8 mouse cellular contexts compared by ENCODE assay signal in the genomic region with DNA sequence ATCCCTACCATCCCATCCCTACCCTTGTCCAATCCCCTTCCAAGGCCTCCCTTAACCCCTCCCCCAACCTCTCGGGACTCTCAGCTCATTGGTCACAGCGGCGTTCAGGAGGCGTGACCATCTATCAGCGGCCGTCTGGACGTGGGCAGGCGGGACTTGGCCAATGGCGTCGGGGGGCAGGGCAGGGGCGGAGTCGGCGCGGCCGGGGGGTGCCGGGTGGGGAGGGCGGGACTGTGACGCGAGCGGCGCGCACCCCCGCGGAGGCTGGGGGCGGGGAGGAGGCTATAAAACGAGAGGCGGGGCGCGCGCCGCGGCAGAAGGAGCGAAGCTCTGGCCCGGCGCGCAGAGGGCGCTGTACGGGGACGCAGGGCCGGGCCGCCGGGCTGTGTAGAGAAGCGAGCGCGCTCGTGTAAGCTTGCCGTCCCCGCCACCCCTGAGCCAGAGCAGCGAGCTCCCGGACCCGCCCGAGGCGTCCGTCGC. TPM values are rescaled to one million over a fixed set of nuclear protein-coding genes. Genes with fewer than 3 reads are reported as not detected.
DNase-seq lines count a peak whose midpoint lies in the region; ATAC-seq and TF ChIP-seq lines count a peak whose summit lies in the region.

A gene (plus strand): TSS at position 331 of the 480 bp plus-strand sequence.

- peak; percentile 100 for DNase-seq in MEL (ENCODE audit: low read depth, low spot score)
- peak; percentile 97 to 100 for DNase-seq in cerebellum, adult 2 months
- DNase-seq in forelimb bud, embryonic 11.5 days (ENCODE audit: low read depth, low spot score) = peak; percentile 100
- peak; percentile 96 for DNase-seq in layer of hippocampus, adult 9-10 months (ENCODE audit: low spot score)
- DNase-seq in ovary, postnatal 10 days (ENCODE audit: low spot score) = peak; percentile 93
- peak; percentile 97 to 99 for DNase-seq in thymus, postnatal 10 days (ENCODE audit: low spot score in 2 of 2)

- WGBS in cerebellum, adult 2 months = under 1% methylated on average over 38 of the region's 55 CpGs
- under 1% methylated on average over 38 of the region's 55 CpGs for WGBS in lung, embryonic 16.5 days

- H3K4me1 ChIP-seq in MEL (ENCODE audit: control insufficient read depth in 1 of 2, insufficient read depth in 2 of 2, low read length in 2 of 2) = peaks cover 4 to 8% of the 10 kb centered on the region in 2 experiments
- peaks cover 10% of the 10 kb centered on the region; the same call in 1 of the 2 replicates for H3K4me1 ChIP-seq in cerebellum, adult 2 months (ENCODE audit: control insufficient read depth, insufficient read depth, low read length)
- 0 out of 2 replicates have a peak, but pooled peaks cover 4% of the 10 kb centered on the region for H3K4me1 ChIP-seq in lung, embryonic 16.5 days (replicated peaks; ENCODE audit: control insufficient read depth, insufficient read depth, low read length)

- no peaks in the 10 kb centered on the region for H3K27me3 ChIP-seq in MEL (ENCODE audit: control insufficient read depth in 1 of 2, insufficient read depth in 2 of 2, low read length in 2 of 2)
- no peaks in the 10 kb centered on the region for H3K27me3 ChIP-seq in cerebellum, adult 2 months (ENCODE audit: control insufficient read depth, insufficient read depth, low read length)
- no peaks in the 10 kb centered on the region for H3K27me3 ChIP-seq in lung, embryonic 16.5 days (ENCODE audit: control insufficient read depth, insufficient read depth, low read depth, low read length)

- peaks cover 0 to 12% of the 10 kb centered on the region in 2 experiments; a peak in 2 of 4 replicates for H3K36me3 ChIP-seq in MEL (ENCODE audit: control insufficient read depth in 1 of 2, insufficient read depth in 2 of 2, low read length in 2 of 2)
- peaks cover 5% of the 10 kb centered on the region for H3K36me3 ChIP-seq in lung, embryonic 16.5 days (ENCODE audit: control insufficient read depth, insufficient read depth, low read length)

- peak; percentile 87 to 91 for ATAC-seq in hematopoietic stem cell, adult 5-6 weeks (replicated peaks in 1 of 2; ENCODE audit: insufficient read depth in 1 of 2, low FRiP score in 2 of 2, low TSS enrichment in 1 of 2, low read depth in 1 of 2, poor library complexity in 2 of 2, severe bottlenecking in 2 of 2)
- peak; percentile 96 for ATAC-seq in lung, embryonic 16.5 days (ENCODE audit: low read depth)

- H3K79me2 ChIP-seq in MEL (ENCODE audit: control insufficient read depth, insufficient read depth, low read length, poor library complexity) = peaks cover 12% of the 10 kb centered on the region; the same call in 1 of the 2 replicates

- no peak for TF ChIP-seq EP300 in MEL (IDR thresholded peaks at IDR 0.05; ENCODE audit: low read depth in 1 of 2, low read length in 2 of 2)

- TF ChIP-seq RAD21 in MEL (IDR thresholded peaks at IDR 0.05; ENCODE audit: low read depth, low read length) = no peak

- TF ChIP-seq POLR2A in MEL (IDR thresholded peaks at IDR 0.05; ENCODE audit: control insufficient read depth in 1 of 2, insufficient read depth in 1 of 2, low read depth in 1 of 2, low read length in 2 of 2, poor library complexity in 1 of 2) = peak; percentile 99 to 100
- peak; percentile 100 for TF ChIP-seq POLR2A in cerebellum, adult 2 months (IDR thresholded peaks at IDR 0.05; ENCODE audit: borderline replicate concordance, insufficient read depth, low read length)

- peak within 1 kb of the TSS; percentile 75 to 90 for H3K4me3 ChIP-seq in MEL (ENCODE audit: control insufficient read depth in 1 of 2, insufficient read depth in 1 of 2, low read depth in 2 of 2, low read length in 2 of 2)
- H3K4me3 ChIP-seq in cerebellum, adult 2 months (replicated peaks; ENCODE audit: insufficient read depth, low read depth, low read length) = peak within 1 kb of the TSS; percentile 100
- peak within 1 kb of the TSS; percentile 96 for H3K4me3 ChIP-seq in lung, embryonic 16.5 days (ENCODE audit: low read length)

- no peaks in the 10 kb centered on the region for H3K9me3 ChIP-seq in MEL (replicated peaks; ENCODE audit: insufficient read depth, low read length)
- no peaks in the 10 kb centered on the region for H3K9me3 ChIP-seq in lung, embryonic 16.5 days (ENCODE audit: control insufficient read depth, low read length)

- TF ChIP-seq CTCF in MEL (IDR thresholded peaks at IDR 0.05 in 2 of 3, conservative IDR thresholded peaks at IDR 0.05 in 1 of 3; ENCODE audit: control insufficient read depth in 1 of 3, insufficient read depth in 1 of 3, low read depth in 2 of 3, low read length in 3 of 3, poor library complexity in 1 of 3, severe bottlenecking in 1 of 3) = peak in 2 of 3 experiments; percentile 16 to 31; a peak in 3 of 6 replicates
- TF ChIP-seq CTCF in cerebellum, adult 2 months (IDR thresholded peaks at IDR 0.05; ENCODE audit: borderline replicate concordance, insufficient read depth, low read depth, low read length) = no peak

- peak within 1 kb of the TSS; percentile 97 for H3K4me2 ChIP-seq in lung, embryonic 16.5 days (ENCODE audit: low read depth, low read length)

- peak within 1 kb of the TSS; percentile 88 for H3K9ac ChIP-seq in MEL (ENCODE audit: control insufficient read depth, low read depth, low read length, poor library complexity, severe bottlenecking)
- H3K9ac ChIP-seq in lung, embryonic 16.5 days (ENCODE audit: low read length) = peak within 1 kb of the TSS; percentile 96

- H3K27ac ChIP-seq in MEL (ENCODE audit: control insufficient read depth, low read depth, low read length) = peak within 1 kb of the TSS; percentile 75
- H3K27ac ChIP-seq in cerebellum, adult 2 months (ENCODE audit: insufficient read depth, low read length) = peak within 1 kb of the TSS; percentile 99
- peak within 1 kb of the TSS; percentile 98 for H3K27ac ChIP-seq in lung, embryonic 16.5 days (ENCODE audit: low read length)

TF ChIP-seq in MEL, 35 proteins besides CTCF, POLR2A, EP300 and RAD21:
- TF ChIP-seq ETS1 (IDR thresholded peaks at IDR 0.05; ENCODE audit: low read depth, low read length) (peak; percentile 75; the same call in 1 of the 2 replicates), NRF1 (IDR thresholded peaks at IDR 0.05; ENCODE audit: insufficient read depth, low read depth, low read length, poor library complexity, severe bottlenecking) (peak; percentile 32; the same call in 1 of the 2 replicates), ZKSCAN1 (IDR thresholded peaks at IDR 0.05; ENCODE audit: low read depth, low read length) (no peak), TCF12 (IDR thresholded peaks at IDR 0.05; ENCODE audit: low read depth, low read length) (peak; percentile 78), MYB (IDR thresholded peaks at IDR 0.05; ENCODE audit: low read depth, low read length) (no peak), MAZ (IDR thresholded peaks at IDR 0.05; ENCODE audit: low read depth, low read length) (peak; percentile 93), SIN3A (IDR thresholded peaks at IDR 0.05; ENCODE audit: low read length) (peak; percentile 83), POLR2AphosphoS5 (IDR thresholded peaks at IDR 0.05; ENCODE audit: borderline replicate concordance, low read depth, low read length) (peak; percentile 97; the same call in 1 of the 2 replicates), GABPA (IDR thresholded peaks at IDR 0.05; ENCODE audit: low read depth, low read length) (no peak), ZC3H11A (IDR thresholded peaks at IDR 0.05; ENCODE audit: low read depth, low read length) (no peak), MXI1 (IDR thresholded peaks at IDR 0.05; ENCODE audit: low read depth, low read length) (peak; percentile 58), USF1 (IDR thresholded peaks at IDR 0.05; ENCODE audit: low read depth, low read length) (peak; percentile 50), KAT2A (conservative IDR thresholded peaks at IDR 0.05; ENCODE audit: low read depth, low read length) (no peak; the same call in 1 of the 2 replicates), ZNF384 (IDR thresholded peaks at IDR 0.05; ENCODE audit: low read depth, low read length) (no peak), GATA1 (IDR thresholded peaks at IDR 0.05; ENCODE audit: low read depth, low read length) (no peak), TBP (IDR thresholded peaks at IDR 0.05; ENCODE audit: low read depth, low read length) (peak; percentile 97), ZMIZ1 (IDR thresholded peaks at IDR 0.05; ENCODE audit: low read depth, low read length) (peak; percentile 100), MEF2A (IDR thresholded peaks at IDR 0.05; ENCODE audit: extremely low read depth, insufficient replicate concordance, low read depth, low read length, poor library complexity, severe bottlenecking) (peak; percentile 54; the same call in 1 of the 2 replicates), NELFE (IDR thresholded peaks at IDR 0.05; ENCODE audit: low read depth, low read length) (peak; percentile 100), CHD2 (IDR thresholded peaks at IDR 0.05; ENCODE audit: low read length) (peak; percentile 46), JUND (IDR thresholded peaks at IDR 0.05; ENCODE audit: low read depth, low read length) (no peak), MAX (IDR thresholded peaks at IDR 0.05; ENCODE audit: low read length) (no peak; the same call in 1 of the 2 replicates), BHLHE40 (IDR thresholded peaks at IDR 0.05; ENCODE audit: borderline replicate concordance, low read depth, low read length) (no peak; the same call in 1 of the 2 replicates), UBTF (IDR thresholded peaks at IDR 0.05; ENCODE audit: borderline replicate concordance, insufficient read depth, low read depth, low read length) (peak; percentile 87; the same call in 1 of the 2 replicates), HCFC1 (IDR thresholded peaks at IDR 0.05; ENCODE audit: low read depth, low read length) (peak; percentile 68), CHD1 (IDR thresholded peaks at IDR 0.05; ENCODE audit: low read depth, low read length) (no peak), POLR2AphosphoS2 (IDR thresholded peaks at IDR 0.05; ENCODE audit: low read length) (peak; percentile 99), RCOR1 (IDR thresholded peaks at IDR 0.05; ENCODE audit: low read depth, low read length) (peak; percentile 13; the same call in 1 of the 2 replicates)

RNA-seq across cellular contexts. Expression of the gene that starts here (rescaled TPM):
- total RNA-seq in MEL (2012; rRNA removed) = 2.4 and 3.4 TPM in 2 replicates
- polyA plus RNA-seq in MEL (2012; ENCODE audit: insufficient read depth in 1 of 2, insufficient read length in 2 of 2, low read depth in 1 of 2, low replicate concordance in 2 of 2, missing spikeins in 1 of 2) = 1 to 10 TPM in 1 of 2 experiments, not detected in 1; 7.5 TPM
- polyA plus RNA-seq in cerebellum, adult 2 months (2012; rRNA removed) = 55.9 and 56.0 TPM in 2 replicates
- 17.1 and 22.6 TPM in 2 replicates for total RNA-seq in hematopoietic stem cell, adult 5-6 weeks (2017)
- polyA plus RNA-seq in lung, embryonic 16.5 days (2015; fragmentation: Nextera tagmentation; extraction: Ambion mirVana) = 25.8 and 28.9 TPM in 2 replicates

Comparison
In these comparisons a context has a peak if more than half of its experiments do, and no peak if none do; other contexts are left out.
1. Peak in every context shown above with its lines: DNase-seq, ATAC-seq, H3K4me3 ChIP-seq and H3K27ac ChIP-seq.